Mouse (Mus musculus): Measurements from ENCODE around the gene Snrpa.

GRCm38 (mm10) chr7:27197136-27197535, 1.1 kb upstream of the Snrpa start:
- no peak for TF ChIP-seq POLR2A (IDR thresholded peaks at IDR 0.05; ENCODE audit: borderline replicate concordance, control insufficient read depth, low read depth, low read length)
- no peak for TF ChIP-seq CTCF (IDR thresholded peaks at IDR 0.05; ENCODE audit: control insufficient read depth, insufficient read depth, low read length)

Measured in bone marrow, adult 2 months (tissue).